Mouse (Mus musculus): ENCODE data around the gene Csad.
"Not testable (repeated sequence)": the region's sequence is repeated elsewhere in the genome, so short reads cannot be mapped to it uniquely, and the experiment has no call there.

The Csad gene

GRCm38 (mm10) chr15:102163900-102164693 lies 40.4 kb downstream of the Csad start:
- DNase-seq (ENCODE audit: low read depth, low spot score) = no peak

DNA sequence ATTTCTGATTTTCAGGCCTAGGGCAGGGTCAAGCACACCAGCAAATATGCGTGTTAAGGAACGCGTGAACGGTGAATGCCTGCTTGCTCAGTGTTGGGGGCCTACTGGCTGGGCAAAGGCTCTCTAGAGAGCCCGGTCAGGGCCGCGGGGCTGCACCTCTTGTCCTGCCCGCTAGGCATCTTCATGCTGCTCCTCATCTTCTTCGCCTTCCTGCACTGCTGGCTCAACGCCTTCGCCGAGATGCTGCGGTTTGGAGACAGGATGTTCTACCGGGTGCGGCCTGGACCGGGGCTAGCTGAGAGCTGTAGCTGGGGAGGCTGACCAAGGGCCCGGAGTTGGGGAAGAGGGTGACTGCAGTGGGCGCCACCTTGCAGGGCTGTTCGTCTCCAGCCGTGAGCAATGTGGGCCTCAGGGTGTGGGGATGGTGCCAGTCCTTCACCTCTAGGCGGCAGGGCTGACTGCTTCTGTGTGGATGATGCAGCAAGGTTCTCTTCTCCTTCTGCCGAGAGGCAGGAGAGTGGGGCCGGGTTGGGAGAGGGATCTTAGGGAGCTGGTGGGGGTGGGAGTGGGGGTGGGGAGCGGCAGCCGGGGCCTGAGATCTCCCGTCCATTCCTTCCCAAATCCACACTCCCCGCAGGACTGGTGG lies 44.0 kb downstream of the Csad start:
- no peak for DNase-seq (ENCODE audit: low read depth, low spot score)

- no peak for DNase-seq (ENCODE audit: low read depth, low spot score)
Observed at GRCm38 (mm10) chr15:102156836-102157235, 47.7 kb downstream of the Csad start.

- not testable (repeated sequence) for DNase-seq (ENCODE audit: low read depth, low spot score)
Observed at GRCm38 (mm10) chr15:102155006-102155405, 49.5 kb downstream of the Csad start.

- no peak for DNase-seq (ENCODE audit: low read depth, low spot score)
Observed at GRCm38 (mm10) chr15:102152646-102153045, 51.9 kb downstream of the Csad start.

DNA sequence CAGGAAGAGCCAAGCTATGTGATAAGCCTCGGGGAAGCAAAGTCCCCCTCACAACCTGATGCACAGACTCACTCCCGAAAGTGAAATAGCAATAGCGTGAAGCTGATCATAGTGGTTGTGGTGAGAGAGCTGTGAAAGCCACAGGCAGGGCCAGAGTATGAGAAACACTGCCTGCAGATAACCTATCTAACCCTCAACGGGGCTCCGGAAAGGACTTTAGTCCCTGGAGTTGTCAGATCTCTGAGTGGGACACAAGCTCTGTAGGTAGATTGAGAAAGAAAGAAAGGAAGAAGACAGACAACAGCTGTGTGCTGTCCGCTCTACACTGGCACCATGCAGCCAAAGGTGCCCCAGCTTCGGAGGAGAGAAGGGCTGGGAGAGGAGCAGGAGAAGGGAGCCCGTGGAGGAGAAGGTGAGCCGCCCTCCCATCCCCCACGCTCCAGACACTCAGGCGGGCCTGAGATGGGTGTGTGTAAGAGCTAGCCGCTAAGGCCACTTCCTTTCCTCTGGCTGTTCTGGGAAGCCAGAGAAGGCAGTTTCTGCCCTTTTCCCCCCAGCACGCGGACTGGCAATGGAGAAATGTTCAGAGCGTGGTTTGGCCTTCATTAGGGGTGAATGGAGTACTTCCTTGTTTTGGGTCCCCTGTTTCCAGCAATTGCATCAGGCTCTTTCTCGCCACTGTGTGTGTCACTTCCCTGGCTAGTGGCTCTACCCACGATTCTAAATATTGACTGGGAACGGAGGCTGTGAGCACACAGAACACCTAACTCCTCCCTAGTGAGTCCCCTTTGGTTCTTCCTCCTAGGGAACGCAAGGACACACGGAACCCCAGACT lies 54.0 kb downstream of the Csad start, which contains the start of gene Soat2:
TSS of gene Soat2 (plus strand) at position 226 of the 835 bp plus-strand sequence.
- DNase-seq (ENCODE audit: low read depth, low spot score) = no peak

DNA sequence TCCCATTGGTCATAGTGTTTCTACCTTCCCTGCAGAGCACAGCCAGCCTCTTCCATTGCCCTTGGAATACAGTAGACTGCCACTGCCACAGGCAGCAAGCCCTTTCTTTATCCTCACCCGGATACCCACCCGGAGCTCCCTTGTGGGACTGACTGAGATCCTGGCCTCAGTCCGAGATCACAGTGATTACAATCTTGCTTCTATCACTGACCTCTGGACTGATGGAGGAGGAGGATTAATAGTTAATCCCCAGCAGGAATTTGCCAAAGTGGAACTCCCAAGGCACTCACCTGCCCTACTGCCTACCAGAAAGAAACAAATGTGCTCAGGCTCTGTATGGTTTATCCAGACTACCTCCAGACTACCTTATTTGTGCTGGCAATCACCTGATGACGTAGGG lies 55.0 kb downstream of the Csad start:
- no peak for DNase-seq (ENCODE audit: low read depth, low spot score)

- DNase-seq (ENCODE audit: low read depth, low spot score) = no peak
Observed at GRCm38 (mm10) chr15:102147674-102148402, 56.7 kb downstream of the Csad start.

- no peak for DNase-seq (ENCODE audit: low read depth, low spot score)
Observed at GRCm38 (mm10) chr15:102146882-102147281, 57.6 kb downstream of the Csad start.

DNA sequence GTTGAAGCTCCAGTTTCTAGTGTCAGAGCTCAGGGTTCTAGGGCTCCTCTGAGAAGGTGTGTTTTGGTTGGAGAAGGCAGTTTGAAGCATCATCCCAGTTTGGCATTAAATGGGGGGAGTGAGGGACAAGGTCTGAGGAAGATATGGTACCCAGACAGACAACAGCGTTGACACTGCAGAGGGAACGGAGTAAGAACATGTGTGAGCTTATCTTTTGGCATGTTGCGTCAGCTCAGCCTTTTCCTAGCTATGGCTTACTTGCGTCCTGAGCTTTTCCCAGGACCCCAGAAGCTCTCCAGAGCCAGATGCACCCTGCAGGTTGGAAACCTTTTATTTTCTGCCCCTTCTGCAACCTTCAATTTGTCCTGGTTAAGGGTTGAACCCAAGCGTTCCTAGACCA lies 58.4 kb downstream of the Csad start:
- no peak for DNase-seq (ENCODE audit: low read depth, low spot score)

DNA sequence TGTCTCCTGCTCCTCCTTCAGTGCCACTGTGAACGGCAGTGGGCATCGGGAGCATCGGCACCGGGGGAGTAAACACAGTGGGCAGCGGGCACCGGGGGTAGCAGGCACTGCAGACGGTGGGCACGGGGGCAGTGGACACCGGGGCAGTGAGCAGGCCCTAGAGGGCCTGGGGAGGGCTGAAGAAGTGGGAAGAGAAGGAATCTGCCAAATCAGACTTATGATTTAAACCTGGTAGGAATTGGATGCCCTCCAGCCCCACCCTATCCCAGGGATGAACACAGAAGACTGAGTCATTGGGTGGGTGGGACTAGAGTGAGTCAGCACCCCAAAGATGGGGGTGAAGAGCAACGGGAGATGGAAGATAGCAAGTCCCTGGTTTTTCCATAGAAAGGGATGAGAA lies 59.2 kb downstream of the Csad start:
- no peak for DNase-seq (ENCODE audit: low read depth, low spot score)

- no peak for DNase-seq (ENCODE audit: low read depth, low spot score)
Observed at GRCm38 (mm10) chr15:102144726-102145125, 59.8 kb downstream of the Csad start.

GRCm38 (mm10) chr15:102144274-102144711 lies 60.2 kb downstream of the Csad start, which contains the start of gene Igfbp6:
Gene Igfbp6, plus strand, starts transcription at chr15:102144362.
- DNase-seq (ENCODE audit: low read depth, low spot score) = no peak

GRCm38 (mm10) chr15:102142914-102143912 lies 61.3 kb downstream of the Csad start:
- DNase-seq (ENCODE audit: low read depth, low spot score) = no peak

- no peak for DNase-seq (ENCODE audit: low read depth, low spot score)
Observed at GRCm38 (mm10) chr15:102141120-102141519, 63.4 kb downstream of the Csad start.

- peak; percentile 91 for DNase-seq (ENCODE audit: low read depth, low spot score)
Observed at GRCm38 (mm10) chr15:102136129-102136758, 68.3 kb downstream of the Csad start, which contains the start of gene Spryd3. Gene Spryd3, minus strand, starts transcription at chr15:102136234.

DNA sequence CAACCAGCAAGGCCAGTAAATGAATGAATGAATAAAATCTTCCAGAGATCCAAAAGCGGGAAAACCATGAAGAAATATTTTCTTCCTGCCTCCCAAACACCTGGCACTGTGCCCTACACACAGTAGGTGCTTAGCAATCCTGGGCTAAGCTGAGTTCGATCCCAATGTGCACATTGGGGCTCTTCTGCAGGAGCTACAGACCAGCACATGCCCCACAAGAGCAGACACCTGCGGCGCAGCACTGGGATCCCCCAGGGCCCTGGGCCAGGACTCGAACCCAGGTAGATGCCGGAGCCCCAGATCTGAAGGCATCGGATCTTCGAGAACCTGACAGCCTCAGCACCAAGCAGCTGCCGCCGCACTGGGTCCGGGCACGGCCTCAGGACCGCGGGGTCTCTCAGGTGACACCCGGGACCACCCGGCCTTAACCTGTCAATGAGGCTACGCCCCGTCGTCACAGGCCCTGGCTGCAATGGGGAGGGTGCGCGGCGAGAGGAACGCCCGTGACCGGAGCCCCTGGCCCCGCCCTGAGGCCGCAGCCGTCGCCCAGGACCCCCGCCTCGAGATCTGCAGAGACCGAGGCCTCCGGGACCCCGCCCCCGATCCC lies 68.9 kb downstream of the Csad start:
- DNase-seq (ENCODE audit: low read depth, low spot score) = no peak

- no peak for DNase-seq (ENCODE audit: low read depth, low spot score)
Observed at GRCm38 (mm10) chr15:102134709-102135108, 69.8 kb downstream of the Csad start.

DNA sequence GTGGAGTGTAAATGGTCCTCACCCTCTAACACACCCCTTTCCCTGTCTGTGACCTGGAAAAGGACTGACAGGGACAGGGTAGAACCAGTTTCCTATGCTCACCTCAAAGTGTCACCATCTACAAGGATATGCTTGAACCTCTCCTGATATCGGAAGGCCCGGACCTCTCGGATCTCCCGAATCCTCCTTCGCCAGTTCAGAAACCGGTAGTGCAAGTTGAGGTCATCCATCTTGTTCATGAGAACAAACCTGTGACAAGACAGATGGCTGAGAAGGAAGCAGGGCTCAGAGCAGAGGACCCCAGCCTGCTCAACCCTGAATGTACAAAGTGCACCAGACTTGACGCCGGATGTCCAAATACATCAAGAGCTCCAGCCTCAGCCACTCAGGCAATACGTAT lies 71.2 kb downstream of the Csad start:
- no peak for DNase-seq (ENCODE audit: low read depth, low spot score)

Data from embryo, embryonic 11.5 days (tissue).